Mouse (Mus musculus) ES-Bruce4 (cell line): ENCODE measurements at regions not wholly inside any gene's neighbourhood (a gene's known extent, or its start where the extent isn't known, plus 50 kb on each side); places are given as distances from the start of the nearest gene placed in this dataset.

ENCODE experiments used
- H3K27ac ChIP-seq: 2 replicates; pipeline ENCODE4 v1.5.1; 2012; ENCODE audit warnings: low read length, inconsistent platforms; ENCODE audit not compliant: insufficient read depth
- H3K27me3 ChIP-seq: 2 replicates; pipeline ENCODE4 v1.6.1; 2012; ENCODE audit warnings: mild to moderate bottlenecking, low read length, inconsistent platforms; ENCODE audit not compliant: control insufficient read depth, poor library complexity, insufficient read depth, severe bottlenecking
- H3K36me3 ChIP-seq: 2 replicates; pipeline ENCODE4 v1.6.1; 2012; ENCODE audit warnings: inconsistent platforms, mild to moderate bottlenecking, low read length, moderate library complexity; ENCODE audit not compliant: control insufficient read depth, poor library complexity, insufficient read depth, severe bottlenecking
- H3K4me1 ChIP-seq: one replicate; pipeline ENCODE4 v1.8.1; 2011; ENCODE audit warnings: low read length; ENCODE audit not compliant: control insufficient read depth, insufficient read depth
- H3K4me3 ChIP-seq: 2 replicates; pipeline ENCODE4 v1.5.1; 2011; ENCODE audit warnings: low read depth, mild to moderate bottlenecking, low read length
- H3K9ac ChIP-seq: 2 replicates; pipeline ENCODE4 v1.6.1; 2012; ENCODE audit warnings: low read depth, mild to moderate bottlenecking, inconsistent platforms; ENCODE audit not compliant: poor library complexity, severe bottlenecking
- H3K9me3 ChIP-seq: replicated peaks from 2 replicates; pipeline ENCODE4 v1.6.1; 2012; ENCODE audit warnings: mild to moderate bottlenecking, low read length, inconsistent platforms; ENCODE audit not compliant: control insufficient read depth, poor library complexity, insufficient read depth, severe bottlenecking
- CTCF ChIP-seq: IDR thresholded peaks from one replicate; pipeline ENCODE4 v1.8.1; 2011; ENCODE audit warnings: low read depth, low read length
- EP300 ChIP-seq: IDR thresholded peaks from 2 replicates; pipeline ENCODE4 v1.6.1; 2011; ENCODE audit warnings: low read depth, low read length; ENCODE audit not compliant: insufficient read depth
- POLR2A ChIP-seq: IDR thresholded peaks from one replicate; pipeline ENCODE4 v1.8.1; 2011; ENCODE audit warnings: low read length; ENCODE audit not compliant: insufficient read depth

GRCm38 (mm10) chr3:52510088-52510765 is 242.1 kb downstream of the Foxo1 start:
- Histone ChIP-seq H3K4me1 (no peaks in the 10 kb centered on the region), H3K4me3 (no peak overlapping the region)

GRCm38 (mm10) chr3:52503925-52504324 is 235.8 kb downstream of the Foxo1 start:
- Histone ChIP-seq H3K4me3 (no peak overlapping the region), H3K4me1 (no peaks in the 10 kb centered on the region), H3K27me3 (no peaks in the 10 kb centered on the region), H3K36me3 (no peaks in the 10 kb centered on the region), H3K9ac (no peak overlapping the region), H3K9me3 (no peaks in the 10 kb centered on the region), H3K27ac (no peak overlapping the region)
- TF ChIP-seq EP300 (no peak), CTCF (no peak)

More at GRCm38 (mm10) chr3:52510088-52510765, 242.1 kb downstream of the Foxo1 start:
- Histone ChIP-seq H3K27ac (no peak overlapping the region), H3K36me3 (no peaks in the 10 kb centered on the region), H3K27me3 (no peaks in the 10 kb centered on the region), H3K9me3 (no peaks in the 10 kb centered on the region), H3K9ac (peak overlapping the region; percentile 62; the same call in 1 of the 2 replicates)
- no peak for TF ChIP-seq EP300
- no peak for TF ChIP-seq POLR2A
- TF ChIP-seq CTCF = no peak

GRCm38 (mm10) chr3:52502223-52502622 is 234.1 kb downstream of the Foxo1 start:
- Histone ChIP-seq H3K9me3 (no peaks in the 10 kb centered on the region), H3K27ac (no peak overlapping the region)
- TF ChIP-seq EP300 (no peak), CTCF (no peak), POLR2A (no peak)

GRCm38 (mm10) chr3:52501614-52502013 is 233.5 kb downstream of the Foxo1 start:
- H3K27ac ChIP-seq = no peak overlapping the region
- H3K4me1 ChIP-seq = no peaks in the 10 kb centered on the region

More at GRCm38 (mm10) chr3:52502223-52502622, 234.1 kb downstream of the Foxo1 start:
- Histone ChIP-seq H3K4me1 (no peaks in the 10 kb centered on the region), H3K9ac (no peak overlapping the region), H3K36me3 (no peaks in the 10 kb centered on the region), H3K4me3 (no peak overlapping the region), H3K27me3 (no peaks in the 10 kb centered on the region)

GRCm38 (mm10) chr3:52500026-52500425 is 231.9 kb downstream of the Foxo1 start:
- H3K9ac ChIP-seq = no peak overlapping the region
- no peaks in the 10 kb centered on the region for H3K4me1 ChIP-seq
- no peaks in the 10 kb centered on the region for H3K36me3 ChIP-seq
- no peak for TF ChIP-seq CTCF
- no peak for TF ChIP-seq EP300
- H3K27me3 ChIP-seq = no peaks in the 10 kb centered on the region
- H3K27ac ChIP-seq = no peak overlapping the region
- H3K9me3 ChIP-seq = no peaks in the 10 kb centered on the region
- no peak overlapping the region for H3K4me3 ChIP-seq

More at GRCm38 (mm10) chr3:52501614-52502013, 233.5 kb downstream of the Foxo1 start:
- no peak overlapping the region for H3K4me3 ChIP-seq
- no peaks in the 10 kb centered on the region for H3K9me3 ChIP-seq
- TF ChIP-seq POLR2A (no peak), CTCF (no peak), EP300 (no peak)
- no peaks in the 10 kb centered on the region for H3K36me3 ChIP-seq
- no peak overlapping the region for H3K9ac ChIP-seq
- no peaks in the 10 kb centered on the region for H3K27me3 ChIP-seq

- no peak for TF ChIP-seq EP300
- TF ChIP-seq POLR2A = no peak
- TF ChIP-seq CTCF = no peak
- Histone ChIP-seq H3K9ac (no peak overlapping the region), H3K9me3 (no peaks in the 10 kb centered on the region), H3K27me3 (no peaks in the 10 kb centered on the region), H3K4me3 (no peak overlapping the region), H3K4me1 (no peaks in the 10 kb centered on the region), H3K36me3 (no peaks in the 10 kb centered on the region), H3K27ac (no peak overlapping the region)
Measured at GRCm38 (mm10) chr3:52499581-52499980, 231.4 kb downstream of the Foxo1 start.
